Mouse (Mus musculus) heart, embryonic 12.5 days (tissue): ENCODE measurements around the gene Ap3s2. TPM values are rescaled to one million over a fixed set of nuclear protein-coding genes. Genes with fewer than 3 reads are reported as not detected.

ENCODE experiments used
- ATAC-seq: fragments of 200-750 bp; cut with Nextera tagmentation; 2 replicates; pipeline ENCODE4 v1.8.0; 2017; ENCODE audit warnings: moderate TSS enrichment, moderate library complexity; ENCODE audit not compliant: insufficient number of reproducible peaks, low FRiP score
- H3K27ac ChIP-seq: fragments of 300-500 bp; sonication (generic); 2 replicates; pipeline ENCODE4 v1.5.1; 2016; ENCODE audit warnings: mild to moderate bottlenecking, moderate library complexity; ENCODE audit not compliant: poor library complexity, severe bottlenecking
- H3K27me3 ChIP-seq: fragments of 300-500 bp; sonication (generic); replicated peaks from 2 replicates; pipeline ENCODE4 v1.6.1; 2016; ENCODE audit warnings: mild to moderate bottlenecking, moderate library complexity
- H3K36me3 ChIP-seq: fragments of 300-500 bp; sonication (generic); 2 replicates; pipeline ENCODE4 v1.6.1; 2016; ENCODE audit warnings: mild to moderate bottlenecking, moderate library complexity
- H3K4me1 ChIP-seq: fragments of 300-500 bp; sonication (generic); replicated peaks from 2 replicates; pipeline ENCODE4 v1.6.1; 2016; ENCODE audit warnings: mild to moderate bottlenecking
- H3K4me2 ChIP-seq: fragments of 300-500 bp; sonication (generic); 2 replicates; pipeline ENCODE4 v1.6.1; 2016; ENCODE audit warnings: mild to moderate bottlenecking, moderate library complexity
- H3K4me3 ChIP-seq: fragments of 300-500 bp; sonication (generic); 2 replicates; pipeline ENCODE4 v1.5.1; 2016; ENCODE audit warnings: mild to moderate bottlenecking
- H3K9ac ChIP-seq: fragments of 300-500 bp; sonication (generic); 2 replicates; pipeline ENCODE4 v1.6.1; 2016; ENCODE audit warnings: mild to moderate bottlenecking, moderate library complexity
- H3K9me3 ChIP-seq: fragments of 300-500 bp; sonication (generic); replicated peaks from 2 replicates; pipeline ENCODE4 v1.6.1; 2016; ENCODE audit warnings: mild to moderate bottlenecking, moderate library complexity
- WGBS: fragments of 180-500 bp; shearing (Covaris S2); methylation state at CpG from one replicate; pipeline ENCODE4 v1.1.7; 2016; 5-methylcytosine and 5-hydroxymethylcytosine counted together
- polyA plus RNA-seq: library from polyadenylated mRNA; unstranded; fragments of >200 nt; fragmentation: Nextera tagmentation; extraction: Ambion mirVana; gene quantifications from 2 replicates; pipeline ENCODE4 v1.2.1, GENCODE M21; 2016

The Ap3s2 gene
- polyA plus RNA-seq, 1 experiment from 2014 or later: 36.6 TPM

- 80% methylated on average over 8 of the region's 8 CpGs for WGBS
- peaks cover 19% of the 10 kb centered on the region for H3K4me1 ChIP-seq
- H3K36me3 ChIP-seq: no peaks in the 10 kb centered on the region
- H3K4me2 ChIP-seq: no peak overlapping the region
- ATAC-seq: no peak
- no peaks in the 10 kb centered on the region for H3K9me3 ChIP-seq
- no peaks in the 10 kb centered on the region for H3K27me3 ChIP-seq
- H3K9ac ChIP-seq: no peak overlapping the region
- no peak overlapping the region for H3K4me3 ChIP-seq
- H3K27ac ChIP-seq: no peak overlapping the region
Measured at GRCm38 (mm10) chr7:79861794-79862193, 58.7 kb downstream of the Ap3s2 start.

GRCm38 (mm10) chr7:79860811-79861210 is 59.6 kb downstream of the Ap3s2 start, which contains the start of gene Anpep:
Gene Anpep, minus strand, starts transcription at chr7:79861059.
- Histone ChIP-seq H3K4me3 (no peak within 1 kb of the TSS), H3K4me1 (peaks cover 19% of the 10 kb centered on the region), H3K9me3 (no peaks in the 10 kb centered on the region), H3K4me2 (no peak within 1 kb of the TSS), H3K9ac (no peak within 1 kb of the TSS), H3K27me3 (no peaks in the 10 kb centered on the region), H3K27ac (no peak within 1 kb of the TSS), H3K36me3 (no peaks in the 10 kb centered on the region)
- ATAC-seq: no peak
- WGBS: 63% methylated on average over 9 of the region's 9 CpGs

GRCm38 (mm10) chr7:79858956-79859630 is 61.4 kb downstream of the Ap3s2 start:
- no peaks in the 10 kb centered on the region for H3K9me3 ChIP-seq
- no peak overlapping the region for H3K4me2 ChIP-seq
- ATAC-seq: peak; percentile 23; the same call in 1 of the 2 replicates
- no peak overlapping the region for H3K27ac ChIP-seq
- peaks cover 19% of the 10 kb centered on the region for H3K4me1 ChIP-seq
- no peaks in the 10 kb centered on the region for H3K36me3 ChIP-seq
- no peak overlapping the region for H3K4me3 ChIP-seq
- H3K27me3 ChIP-seq: no peaks in the 10 kb centered on the region
- 55% methylated on average over 9 of the region's 9 CpGs for WGBS
- no peak overlapping the region for H3K9ac ChIP-seq

GRCm38 (mm10) chr7:79858202-79858934 is 62.1 kb downstream of the Ap3s2 start:
- WGBS: 50% methylated on average over 11 of the region's 11 CpGs
- no peak overlapping the region for H3K4me3 ChIP-seq
- no peaks in the 10 kb centered on the region for H3K9me3 ChIP-seq
- no peak overlapping the region for H3K4me2 ChIP-seq
- H3K9ac ChIP-seq: no peak overlapping the region
- no peak for ATAC-seq
- no peaks in the 10 kb centered on the region for H3K27me3 ChIP-seq
- peaks cover 19% of the 10 kb centered on the region for H3K4me1 ChIP-seq
- no peak overlapping the region for H3K27ac ChIP-seq
- H3K36me3 ChIP-seq: no peaks in the 10 kb centered on the region

GRCm38 (mm10) chr7:79856305-79856704 is 64.1 kb downstream of the Ap3s2 start:
- Histone ChIP-seq H3K4me3 (no peak overlapping the region), H3K4me2 (no peak overlapping the region), H3K36me3 (no peaks in the 10 kb centered on the region), H3K4me1 (peaks cover 19% of the 10 kb centered on the region), H3K27me3 (no peaks in the 10 kb centered on the region), H3K9ac (no peak overlapping the region), H3K9me3 (no peaks in the 10 kb centered on the region), H3K27ac (no peak overlapping the region)
- ATAC-seq: no peak
- WGBS: 83% methylated on average over 4 of the region's 4 CpGs

GRCm38 (mm10) chr7:79847456-79848451 is 72.7 kb downstream of the Ap3s2 start:
- Histone ChIP-seq H3K36me3 (no peaks in the 10 kb centered on the region), H3K4me2 (peak overlapping the region; percentile 84), H3K9ac (peak overlapping the region; percentile 74), H3K4me3 (peak overlapping the region; percentile 51), H3K9me3 (no peaks in the 10 kb centered on the region), H3K27me3 (peaks cover 8% of the 10 kb centered on the region), H3K27ac (no peak overlapping the region), H3K4me1 (peaks cover 26% of the 10 kb centered on the region)
- 6% methylated on average over 53 of the region's 53 CpGs for WGBS
- ATAC-seq: peak; percentile 73

GRCm38 (mm10) chr7:79846342-79846741 is 74.1 kb downstream of the Ap3s2 start:
- 69% methylated on average over 2 of the region's 2 CpGs for WGBS
- Histone ChIP-seq H3K9me3 (no peaks in the 10 kb centered on the region), H3K4me2 (no peak overlapping the region), H3K27ac (no peak overlapping the region), H3K9ac (no peak overlapping the region), H3K4me3 (no peak overlapping the region), H3K27me3 (peaks cover 8% of the 10 kb centered on the region), H3K4me1 (peaks cover 30% of the 10 kb centered on the region), H3K36me3 (no peaks in the 10 kb centered on the region)
- no peak for ATAC-seq

- H3K4me3 ChIP-seq: no peak overlapping the region
- no peak overlapping the region for H3K4me2 ChIP-seq
- peaks cover 8% of the 10 kb centered on the region for H3K27me3 ChIP-seq
- peak; percentile 22; the same call in 1 of the 2 replicates for ATAC-seq
- no peaks in the 10 kb centered on the region for H3K9me3 ChIP-seq
- H3K27ac ChIP-seq: no peak overlapping the region
- 57% methylated on average over 8 of the region's 8 CpGs for WGBS
- H3K9ac ChIP-seq: no peak overlapping the region
- H3K4me1 ChIP-seq: peaks cover 30% of the 10 kb centered on the region
- no peaks in the 10 kb centered on the region for H3K36me3 ChIP-seq
Measured at GRCm38 (mm10) chr7:79844090-79844802, 76.2 kb downstream of the Ap3s2 start.

- WGBS: 62% methylated on average over 7 of the region's 7 CpGs
- ATAC-seq: no peak
- H3K27ac ChIP-seq: no peak overlapping the region
Measured at GRCm38 (mm10) chr7:79842163-79842562, 78.3 kb downstream of the Ap3s2 start.

GRCm38 (mm10) chr7:79837247-79837646 is 83.2 kb downstream of the Ap3s2 start:
- no peaks in the 10 kb centered on the region for H3K4me1 ChIP-seq
- ATAC-seq: no peak
- WGBS: 57% methylated on average over 2 of the region's 2 CpGs
- no peaks in the 10 kb centered on the region for H3K27me3 ChIP-seq
- no peak overlapping the region for H3K27ac ChIP-seq
- no peaks in the 10 kb centered on the region for H3K36me3 ChIP-seq
- H3K4me3 ChIP-seq: no peak overlapping the region
- no peaks in the 10 kb centered on the region for H3K9me3 ChIP-seq
- no peak overlapping the region for H3K4me2 ChIP-seq
- no peak overlapping the region for H3K9ac ChIP-seq

More at GRCm38 (mm10) chr7:79842163-79842562, 78.3 kb downstream of the Ap3s2 start:
- peaks cover 21% of the 10 kb centered on the region for H3K4me1 ChIP-seq
- peaks cover 5% of the 10 kb centered on the region for H3K27me3 ChIP-seq
- no peak overlapping the region for H3K4me3 ChIP-seq
- H3K36me3 ChIP-seq: no peaks in the 10 kb centered on the region
- no peak overlapping the region for H3K4me2 ChIP-seq
- no peaks in the 10 kb centered on the region for H3K9me3 ChIP-seq
- no peak overlapping the region for H3K9ac ChIP-seq
